Mouse (Mus musculus): ENCODE measurements around the gene Chst5. TPM values are rescaled to one million over a fixed set of nuclear protein-coding genes. Genes with fewer than 3 reads are reported as not detected.
"Not testable (repeated sequence)": the region's sequence is repeated elsewhere in the genome, so short reads cannot be mapped to it uniquely, and the experiment has no call there.

Chst5 gene
- polyA plus RNA-seq, 1 experiment = 0.06 TPM

- Histone ChIP-seq H3K4me3 (ENCODE audit: insufficient read depth, low read depth, low read length) (no peak overlapping the region), H3K4me1 (ENCODE audit: control insufficient read depth, insufficient read depth, low read length) (peaks cover 3% of the 10 kb centered on the region; the same call in 1 of the 2 replicates), H3K36me3 (ENCODE audit: control insufficient read depth, insufficient read depth, low read length) (no peaks in the 10 kb centered on the region), H3K27me3 (replicated peaks; ENCODE audit: control insufficient read depth, insufficient read depth, low read length) (no peaks in the 10 kb centered on the region; the same call in 1 of the 2 replicates), H3K27ac (ENCODE audit: insufficient read depth, low read depth, low read length) (no peak overlapping the region)
- no peak for DNase-seq
- no peak for TF ChIP-seq POLR2A (IDR thresholded peaks at IDR 0.05; ENCODE audit: low read depth, low read length)
- TF ChIP-seq CTCF (conservative IDR thresholded peaks at IDR 0.05; ENCODE audit: insufficient read depth, insufficient read length, low read depth, low read length) = no peak
- 74% methylated on average over 8 of the region's 8 CpGs for WGBS
Observed at GRCm38 (mm10) chr8:111864648-111865047, 45.6 kb downstream of the Chst5 start.

- WGBS = 64% methylated on average over 4 of the region's 4 CpGs
- TF ChIP-seq POLR2A (IDR thresholded peaks at IDR 0.05; ENCODE audit: low read depth, low read length) (no peak), CTCF (conservative IDR thresholded peaks at IDR 0.05; ENCODE audit: insufficient read depth, insufficient read length, low read depth, low read length) (no peak)
- H3K4me1 ChIP-seq (ENCODE audit: control insufficient read depth, insufficient read depth, low read length) = peaks cover 3% of the 10 kb centered on the region; the same call in 1 of the 2 replicates
- no peaks in the 10 kb centered on the region for H3K36me3 ChIP-seq (ENCODE audit: control insufficient read depth, insufficient read depth, low read length)
- H3K27ac ChIP-seq (ENCODE audit: insufficient read depth, low read depth, low read length) = no peak overlapping the region
- no peaks in the 10 kb centered on the region; the same call in 1 of the 2 replicates for H3K27me3 ChIP-seq (replicated peaks; ENCODE audit: control insufficient read depth, insufficient read depth, low read length)
- no peak for DNase-seq
- no peak overlapping the region for H3K4me3 ChIP-seq (ENCODE audit: insufficient read depth, low read depth, low read length)
Observed at GRCm38 (mm10) chr8:111863280-111863679, 47.0 kb downstream of the Chst5 start.

- H3K4me1 ChIP-seq (ENCODE audit: control insufficient read depth, insufficient read depth, low read length) = no peaks in the 10 kb centered on the region; the same call in 1 of the 2 replicates
- DNase-seq = no peak
- no peak overlapping the region for H3K27ac ChIP-seq (ENCODE audit: insufficient read depth, low read depth, low read length)
- WGBS = 91% methylated on average over 12 of the region's 12 CpGs
- H3K4me3 ChIP-seq (ENCODE audit: insufficient read depth, low read depth, low read length) = no peak overlapping the region
- H3K36me3 ChIP-seq (ENCODE audit: control insufficient read depth, insufficient read depth, low read length) = no peaks in the 10 kb centered on the region
- no peak for TF ChIP-seq POLR2A (IDR thresholded peaks at IDR 0.05; ENCODE audit: low read depth, low read length)
- TF ChIP-seq CTCF (conservative IDR thresholded peaks at IDR 0.05; ENCODE audit: insufficient read depth, insufficient read length, low read depth, low read length) = no peak
- H3K27me3 ChIP-seq (replicated peaks; ENCODE audit: control insufficient read depth, insufficient read depth, low read length) = no peaks in the 10 kb centered on the region; the same call in 1 of the 2 replicates
Observed at GRCm38 (mm10) chr8:111855977-111856376, 54.3 kb downstream of the Chst5 start.

GRCm38 (mm10) chr8:111853861-111854501 is 56.3 kb downstream of the Chst5 start, which contains the start of gene Cfdp1:
Gene Cfdp1, minus strand, starts transcription at chr8:111854291.
- DNase-seq = peak; percentile 99
- Histone ChIP-seq H3K36me3 (ENCODE audit: control insufficient read depth, insufficient read depth, low read length) (no peaks in the 10 kb centered on the region), H3K4me1 (ENCODE audit: control insufficient read depth, insufficient read depth, low read length) (no peaks in the 10 kb centered on the region; the same call in 1 of the 2 replicates), H3K27me3 (replicated peaks; ENCODE audit: control insufficient read depth, insufficient read depth, low read length) (no peaks in the 10 kb centered on the region), H3K27ac (ENCODE audit: insufficient read depth, low read depth, low read length) (no peak within 1 kb of the TSS), H3K4me3 (ENCODE audit: insufficient read depth, low read depth, low read length) (peak within 1 kb of the TSS; percentile 96)
- under 1% methylated on average over 53 of the region's 53 CpGs for whole genome bisulfite sequencing
- no peak for TF ChIP-seq POLR2A (IDR thresholded peaks at IDR 0.05; ENCODE audit: low read depth, low read length)
- TF ChIP-seq CTCF (conservative IDR thresholded peaks at IDR 0.05; ENCODE audit: insufficient read depth, insufficient read length, low read depth, low read length) = 0 out of 2 replicates have a peak, but pooled peaks have one; percentile 18

GRCm38 (mm10) chr8:111853219-111853618 is 57.0 kb downstream of the Chst5 start:
- not testable (repeated sequence) for H3K36me3 ChIP-seq (ENCODE audit: control insufficient read depth, insufficient read depth, low read length); DNase-seq; H3K27me3 ChIP-seq (replicated peaks; ENCODE audit: control insufficient read depth, insufficient read depth, low read length); H3K4me1 ChIP-seq (ENCODE audit: control insufficient read depth, insufficient read depth, low read length); H3K27ac ChIP-seq (ENCODE audit: insufficient read depth, low read depth, low read length)
- peak overlapping the region; percentile 96; the same call in 1 of the 2 replicates for H3K4me3 ChIP-seq (ENCODE audit: insufficient read depth, low read depth, low read length)
- WGBS = 49% methylated on average over 12 of the region's 12 CpGs

- H3K27ac ChIP-seq (ENCODE audit: insufficient read depth, low read depth, low read length) = no peak overlapping the region
- H3K4me1 ChIP-seq (ENCODE audit: control insufficient read depth, insufficient read depth, low read length) = no peaks in the 10 kb centered on the region
- TF ChIP-seq POLR2A (IDR thresholded peaks at IDR 0.05; ENCODE audit: low read depth, low read length) (no peak), CTCF (conservative IDR thresholded peaks at IDR 0.05; ENCODE audit: insufficient read depth, insufficient read length, low read depth, low read length) (no peak)
- H3K36me3 ChIP-seq (ENCODE audit: control insufficient read depth, insufficient read depth, low read length) = peaks cover 1% of the 10 kb centered on the region; the same call in 1 of the 2 replicates
- H3K27me3 ChIP-seq (replicated peaks; ENCODE audit: control insufficient read depth, insufficient read depth, low read length) = no peaks in the 10 kb centered on the region
- WGBS = 92% methylated on average over 6 of the region's 6 CpGs
- H3K4me3 ChIP-seq (ENCODE audit: insufficient read depth, low read depth, low read length) = no peak overlapping the region
- no peak for DNase-seq
Observed at GRCm38 (mm10) chr8:111846746-111847145, 63.5 kb downstream of the Chst5 start.

Other genes with a start within 250 kb of the Chst5 start
- 0.17 and 0.29 TPM in 2 replicates for gene Ctrb1, start 219.4 kb downstream of the Chst5 start, polyA plus RNA-seq (2012; rRNA removed)
- 115 and 137 TPM in 2 replicates for gene Bcar1, start 166.6 kb downstream of the Chst5 start, polyA plus RNA-seq (2012; rRNA removed)
- 7.2 and 12.5 TPM in 2 replicates for gene Cfdp1, start 56.2 kb downstream of the Chst5 start, polyA plus RNA-seq (2012; rRNA removed)
- 6.0 and 6.9 TPM in 2 replicates for gene Tmem170, start 33.7 kb downstream of the Chst5 start, polyA plus RNA-seq (2012; rRNA removed)
- gene Tmem231, start 23.4 kb upstream of the Chst5 start, polyA plus RNA-seq (2012; rRNA removed) = 11.2 and 13.6 TPM in 2 replicates
- gene Gabarapl2, start 30.3 kb upstream of the Chst5 start, polyA plus RNA-seq (2012; rRNA removed) = 53.3 and 74.1 TPM in 2 replicates
- gene Adat1, start 81.9 kb upstream of the Chst5 start, polyA plus RNA-seq (2012; rRNA removed) = 2.9 and 3.3 TPM in 2 replicates
- 48.4 and 55.4 TPM in 2 replicates for gene Kars, start 100.9 kb upstream of the Chst5 start, polyA plus RNA-seq (2012; rRNA removed)
- gene Terf2ip, start 101.0 kb upstream of the Chst5 start, polyA plus RNA-seq (2012; rRNA removed) = 9.0 and 9.3 TPM in 2 replicates
- gene Gm6793, start 104.6 kb upstream of the Chst5 start, polyA plus RNA-seq (2012; rRNA removed) = 0.11 TPM in 1 of 2 replicates, not detected in the other

All from kidney, adult 2 months (tissue).